Mouse (Mus musculus) MEL (cell line): ENCODE measurements around the gene Nop10. TPM values are rescaled to one million over a fixed set of nuclear protein-coding genes. Genes with fewer than 3 reads are reported as not detected.

Source experiments
- DNase-seq: peaks from one replicate; pipeline ENCODE4 v3.0.0; 2011; ENCODE audit warnings: low read depth, low spot score
- H3K27ac ChIP-seq: 2 replicates; pipeline ENCODE4 v1.5.1; 2012; ENCODE audit warnings: low read depth, mild to moderate bottlenecking, control low read depth, low read length, moderate library complexity; ENCODE audit not compliant: control insufficient read depth
- H3K27me3 ChIP-seq, 2 experiments: fragments of 150-350 bp in 1 of 2; sonication (generic) in 1 of 2; 2 replicates each; pipeline ENCODE4 v1.6.1; 2012; ENCODE audit warnings: low read length in 2 of 2, mild to moderate bottlenecking in 2 of 2, improper control_type of control experiment in 1 of 2, moderate library complexity in 1 of 2; ENCODE audit not compliant: insufficient read depth in 2 of 2, control insufficient read depth in 1 of 2
- H3K36me3 ChIP-seq, 2 experiments: 2 replicates each; pipeline ENCODE4 v1.6.1; 2012 to 2014; ENCODE audit warnings: low read length in 2 of 2, improper control_type of control experiment in 1 of 2, inconsistent platforms in 1 of 2, mild to moderate bottlenecking in 1 of 2; ENCODE audit not compliant: insufficient read depth in 2 of 2, control insufficient read depth in 1 of 2
- H3K4me1 ChIP-seq, 2 experiments: fragments of 150-350 bp in 1 of 2; sonication (generic) in 1 of 2; 2 replicates each; pipeline ENCODE4 v1.6.1; 2012; ENCODE audit warnings: low read length in 2 of 2, improper control_type of control experiment in 1 of 2, mild to moderate bottlenecking in 1 of 2; ENCODE audit not compliant: insufficient read depth in 2 of 2, control insufficient read depth in 1 of 2
- H3K4me3 ChIP-seq, 2 experiments: fragments of 150-350 bp in 1 of 2; sonication (generic) in 1 of 2; 2 replicates each; pipeline ENCODE4 v1.5.1; 2012; ENCODE audit warnings: low read depth in 2 of 2, low read length in 2 of 2, mild to moderate bottlenecking in 2 of 2, moderate library complexity in 2 of 2, control low read depth in 1 of 2, improper control_type of control experiment in 1 of 2; ENCODE audit not compliant: control insufficient read depth in 1 of 2, insufficient read depth in 1 of 2
- H3K79me2 ChIP-seq: 2 replicates; pipeline ENCODE4 v1.6.1; 2012; ENCODE audit warnings: mild to moderate bottlenecking, low read length, moderate library complexity; ENCODE audit not compliant: control insufficient read depth, poor library complexity, insufficient read depth
- H3K9ac ChIP-seq: 2 replicates; pipeline ENCODE4 v1.6.1; 2012; ENCODE audit warnings: low read depth, mild to moderate bottlenecking, control low read depth, low read length, moderate library complexity; ENCODE audit not compliant: control insufficient read depth, poor library complexity, severe bottlenecking
- H3K9me3 ChIP-seq: fragments of 150-350 bp; sonication (generic); replicated peaks from 2 replicates; pipeline ENCODE4 v1.6.1; 2012; ENCODE audit warnings: mild to moderate bottlenecking, low read length, improper control_type of control experiment, moderate library complexity; ENCODE audit not compliant: insufficient read depth
- BHLHE40 ChIP-seq: IDR thresholded peaks from 2 replicates; pipeline ENCODE4 v1.6.1; 2012; ENCODE audit warnings: low read depth, mild to moderate bottlenecking, inconsistent platforms, low read length, improper control_type of control experiment, borderline replicate concordance
- CHD1 ChIP-seq: IDR thresholded peaks from 2 replicates; pipeline ENCODE4 v1.6.1; 2012; ENCODE audit warnings: low read depth, mild to moderate bottlenecking, inconsistent platforms, low read length, improper control_type of control experiment
- CHD2 ChIP-seq: IDR thresholded peaks from 2 replicates; pipeline ENCODE4 v1.6.1; 2011; ENCODE audit warnings: low read length, improper control_type of control experiment
- CTCF ChIP-seq, 3 experiments: IDR thresholded peaks in 2 of 3; conservative IDR thresholded peaks in 1 of 3; 2 replicates each; pipeline ENCODE4 v1.5.1; 2011 to 2012; ENCODE audit warnings: low read length in 3 of 3, low read depth in 2 of 3, mild to moderate bottlenecking in 2 of 3, improper control_type of control experiment in 1 of 3, inconsistent platforms in 1 of 3, mixed read lengths in 1 of 3, moderate library complexity in 1 of 3; ENCODE audit not compliant: control insufficient read depth in 1 of 3, insufficient read depth in 1 of 3, poor library complexity in 1 of 3, severe bottlenecking in 1 of 3
- E2F4 ChIP-seq: IDR thresholded peaks from 2 replicates; pipeline ENCODE4 v1.6.1; 2011; ENCODE audit warnings: low read depth, low read length, improper control_type of control experiment, borderline replicate concordance
- ETS1 ChIP-seq: IDR thresholded peaks from 2 replicates; pipeline ENCODE4 v1.6.1; 2012; ENCODE audit warnings: low read depth, mild to moderate bottlenecking, inconsistent platforms, low read length, improper control_type of control experiment, moderate library complexity
- GATA1 ChIP-seq: IDR thresholded peaks from 2 replicates; pipeline ENCODE4 v1.6.1; 2011; ENCODE audit warnings: low read depth, low read length, improper control_type of control experiment
- JUND ChIP-seq: IDR thresholded peaks from 2 replicates; pipeline ENCODE4 v1.6.1; 2011; ENCODE audit warnings: low read depth, mild to moderate bottlenecking, improper control_type of control experiment, low read length
- MAFK ChIP-seq: IDR thresholded peaks from 2 replicates; pipeline ENCODE4 v1.6.1; 2011; ENCODE audit warnings: low read depth, mild to moderate bottlenecking, low read length, improper control_type of control experiment, borderline replicate concordance
- MAX ChIP-seq: IDR thresholded peaks from 2 replicates; pipeline ENCODE4 v1.6.1; 2011; ENCODE audit warnings: low read length, improper control_type of control experiment
- MAZ ChIP-seq: IDR thresholded peaks from 2 replicates; pipeline ENCODE4 v1.6.1; 2012; ENCODE audit warnings: low read depth, mild to moderate bottlenecking, inconsistent platforms, low read length, improper control_type of control experiment
- MEF2A ChIP-seq: IDR thresholded peaks from 2 replicates; pipeline ENCODE4 v1.6.1; 2014; ENCODE audit warnings: low read depth, mild to moderate bottlenecking, inconsistent platforms, low read length, improper control_type of control experiment; ENCODE audit not compliant: poor library complexity, insufficient replicate concordance, severe bottlenecking; ENCODE audit errors: extremely low read depth
- MXI1 ChIP-seq: IDR thresholded peaks from 2 replicates; pipeline ENCODE4 v1.6.1; 2011; ENCODE audit warnings: mild to moderate bottlenecking, low read depth, low read length, improper control_type of control experiment
- MYB ChIP-seq: IDR thresholded peaks from 2 replicates; pipeline ENCODE4 v1.6.1; 2011; ENCODE audit warnings: mild to moderate bottlenecking, low read depth, low read length, improper control_type of control experiment
- MYC ChIP-seq: IDR thresholded peaks from 2 replicates; pipeline ENCODE4 v1.6.1; 2011; ENCODE audit warnings: low read depth, mild to moderate bottlenecking, low read length, improper control_type of control experiment, moderate library complexity
- NELFE ChIP-seq: IDR thresholded peaks from 2 replicates; pipeline ENCODE4 v1.6.1; 2011; ENCODE audit warnings: low read depth, low read length, improper control_type of control experiment
- POLR2A ChIP-seq, 2 experiments: IDR thresholded peaks; 2 replicates each; pipeline ENCODE4 v1.6.1; 2011 to 2012; ENCODE audit warnings: low read length in 2 of 2, mild to moderate bottlenecking in 2 of 2, control low read depth in 1 of 2, improper control_type of control experiment in 1 of 2, low read depth in 1 of 2, moderate library complexity in 1 of 2; ENCODE audit not compliant: control insufficient read depth in 1 of 2, insufficient read depth in 1 of 2, poor library complexity in 1 of 2
- POLR2AphosphoS2 ChIP-seq: IDR thresholded peaks from 2 replicates; pipeline ENCODE4 v1.6.1; 2011; ENCODE audit warnings: low read length, improper control_type of control experiment
- RAD21 ChIP-seq: IDR thresholded peaks from 2 replicates; pipeline ENCODE4 v1.6.1; 2011; ENCODE audit warnings: mild to moderate bottlenecking, low read depth, low read length, improper control_type of control experiment
- RCOR1 ChIP-seq: IDR thresholded peaks from 2 replicates; pipeline ENCODE4 v1.6.1; 2012; ENCODE audit warnings: low read depth, mild to moderate bottlenecking, inconsistent platforms, low read length, improper control_type of control experiment
- SIN3A ChIP-seq: IDR thresholded peaks from 2 replicates; pipeline ENCODE4 v1.6.1; 2012; ENCODE audit warnings: low read length, improper control_type of control experiment, inconsistent platforms
- SMC3 ChIP-seq: IDR thresholded peaks from 2 replicates; pipeline ENCODE4 v1.6.1; 2011; ENCODE audit warnings: low read depth, low read length, improper control_type of control experiment
- TAL1 ChIP-seq: IDR thresholded peaks from 2 replicates; pipeline ENCODE4 v1.6.1; 2012; ENCODE audit warnings: mild to moderate bottlenecking, inconsistent platforms, low read length, moderate library complexity, mixed read lengths
- TBP ChIP-seq: IDR thresholded peaks from 2 replicates; pipeline ENCODE4 v1.8.0; 2011; ENCODE audit warnings: low read depth, low read length, improper control_type of control experiment
- UBTF ChIP-seq: IDR thresholded peaks from 2 replicates; pipeline ENCODE4 v1.6.1; 2012; ENCODE audit warnings: low read depth, mild to moderate bottlenecking, inconsistent platforms, low read length, improper control_type of control experiment, moderate library complexity, borderline replicate concordance; ENCODE audit not compliant: insufficient read depth
- USF1 ChIP-seq: IDR thresholded peaks from 2 replicates; pipeline ENCODE4 v1.6.1; 2014; ENCODE audit warnings: low read depth, mild to moderate bottlenecking, inconsistent platforms, low read length, improper control_type of control experiment, moderate library complexity
- USF2 ChIP-seq, 2 experiments: IDR thresholded peaks; 2 replicates each; pipeline ENCODE4 v1.6.1; 2011 to 2012; ENCODE audit warnings: improper control_type of control experiment in 2 of 2, low read length in 2 of 2, borderline replicate concordance in 1 of 2, inconsistent platforms in 1 of 2, low read depth in 1 of 2, mild to moderate bottlenecking in 1 of 2; ENCODE audit not compliant: insufficient read depth in 1 of 2
- ZMIZ1 ChIP-seq: IDR thresholded peaks from 2 replicates; pipeline ENCODE4 v1.6.1; 2012; ENCODE audit warnings: low read depth, mild to moderate bottlenecking, inconsistent platforms, low read length, improper control_type of control experiment, moderate library complexity
- ZNF384 ChIP-seq: IDR thresholded peaks from 2 replicates; pipeline ENCODE4 v1.6.1; 2012; ENCODE audit warnings: low read depth, mild to moderate bottlenecking, inconsistent platforms, low read length, improper control_type of control experiment
- polyA plus RNA-seq, 2 experiments: library from polyadenylated mRNA; stranded (reverse) in 1 of 2; unstranded in 1 of 2; fragments of >175 nt in 1 of 2; fragments of >200 nt in 1 of 2; gene quantifications; 2 replicates each; pipeline versions ENCODE4 v1.2.1 to v1.2.4; 2012; ENCODE audit warnings: low replicate concordance in 2 of 2, low read depth in 1 of 2; ENCODE audit not compliant: insufficient read length in 2 of 2, insufficient read depth in 1 of 2, missing spikeins in 1 of 2
- total RNA-seq: library from RNA; depleted of rRNA; stranded (reverse); fragments of 300-350 nt; gene quantifications from 2 replicates; pipeline ENCODE4 v1.2.3, GENCODE M21; 2012

Gene Nop10
- total and polyA plus RNA-seq, 3 experiments, result 253 to 275 TPM; not detected in 1

GRCm38 (mm10) chr2:112259241-112259962, 2.3 kb upstream of the Nop10 start, which contains the start of gene Nutm1:
TSS of gene Nutm1 (minus strand) at chr2:112259291.
- Histone ChIP-seq H3K9me3 (no peaks in the 10 kb centered on the region), H3K36me3 (peaks cover 3 to 8% of the 10 kb centered on the region in 2 experiments; a peak in 3 of 4 replicates), H3K79me2 (peaks cover 19% of the 10 kb centered on the region)
- no peak for TF ChIP-seq USF1
- TF ChIP-seq NELFE, result no peak
- no peak for TF ChIP-seq SIN3A
- no peak for TF ChIP-seq UBTF
- TF ChIP-seq ETS1, result no peak
- no peak for TF ChIP-seq RCOR1
- no peak for TF ChIP-seq BHLHE40
- no peak for TF ChIP-seq CHD2
- no peak for TF ChIP-seq POLR2A (IDR thresholded peaks at IDR 0.05; ENCODE audit: control insufficient read depth in 1 of 2, insufficient read depth in 1 of 2, low read depth in 1 of 2, low read length in 2 of 2, poor library complexity in 1 of 2)
- TF ChIP-seq MXI1, result no peak
- no peak for TF ChIP-seq POLR2AphosphoS2
- no peak for TF ChIP-seq JUND
- 0 out of 2 replicates have a peak, but pooled peaks have one; percentile 6 for TF ChIP-seq ZNF384
- TF ChIP-seq CTCF (IDR thresholded peaks at IDR 0.05 in 2 of 3, conservative IDR thresholded peaks at IDR 0.05 in 1 of 3; ENCODE audit: control insufficient read depth in 1 of 3, insufficient read depth in 1 of 3, low read depth in 2 of 3, low read length in 3 of 3, poor library complexity in 1 of 3, severe bottlenecking in 1 of 3), result peak in 2 of 3 experiments; percentile 34 to 37; a peak in 4 of 6 replicates
- peak; percentile 26; the same call in 1 of the 2 replicates for TF ChIP-seq SMC3
- TF ChIP-seq MYB, result no peak
- TF ChIP-seq TAL1, result no peak
- TF ChIP-seq RAD21, result peak; percentile 38
- TF ChIP-seq, all 39 proteins: peak for 4
- H3K9ac ChIP-seq, result no peak within 1 kb of the TSS
- no peak for DNase-seq
- no peak within 1 kb of the TSS for H3K27ac ChIP-seq
- no peaks in the 10 kb centered on the region for H3K27me3 ChIP-seq
- H3K4me1 ChIP-seq, result peaks cover 4 to 9% of the 10 kb centered on the region in 2 experiments; a peak in 2 of 4 replicates
- no peak within 1 kb of the TSS for H3K4me3 ChIP-seq

- H3K4me1 ChIP-seq, result peaks cover 5 to 8% of the 10 kb centered on the region in 2 experiments; a peak in 2 of 4 replicates
- peaks cover 28% of the 10 kb centered on the region for H3K79me2 ChIP-seq
- no peaks in the 10 kb centered on the region for H3K27me3 ChIP-seq
- peak overlapping the region; percentile 79 to 91 for H3K4me3 ChIP-seq
- peak overlapping the region; percentile 86 for H3K9ac ChIP-seq
- no peaks in the 10 kb centered on the region for H3K9me3 ChIP-seq
- H3K27ac ChIP-seq, result peak overlapping the region; percentile 97
- peak; percentile 86 for DNase-seq
- peaks cover 3 to 15% of the 10 kb centered on the region in 2 experiments; a peak in 3 of 4 replicates for H3K36me3 ChIP-seq
- TF ChIP-seq TBP (0 out of 2 replicates have a peak, but pooled peaks have one; percentile 18), JUND (no peak), POLR2A (IDR thresholded peaks at IDR 0.05; ENCODE audit: control insufficient read depth in 1 of 2, insufficient read depth in 1 of 2, low read depth in 1 of 2, low read length in 2 of 2, poor library complexity in 1 of 2) (no peak), RAD21 (peak; percentile 81), MAZ (no peak), UBTF (no peak), MYC (0 out of 2 replicates have a peak, but pooled peaks have one; percentile 41), ETS1 (0 out of 2 replicates have a peak, but pooled peaks have one; percentile 2), USF2 (IDR thresholded peaks at IDR 0.05; ENCODE audit: borderline replicate concordance in 1 of 2, insufficient read depth in 1 of 2, low read depth in 1 of 2, low read length in 2 of 2) (no peak), MAFK (no peak), ZMIZ1 (no peak), MEF2A (no peak), MAX (no peak), E2F4 (no peak), CHD1 (no peak; the same call in 1 of the 2 replicates), MXI1 (no peak; the same call in 1 of the 2 replicates), GATA1 (0 out of 2 replicates have a peak, but pooled peaks have one; percentile 8), POLR2AphosphoS2 (no peak)
Measured at GRCm38 (mm10) chr2:112262779-112263295, 1.1 kb downstream of the Nop10 start.
